Comparison of ENCODE assay signal across 9 mouse cellular contexts in the genomic region with DNA sequence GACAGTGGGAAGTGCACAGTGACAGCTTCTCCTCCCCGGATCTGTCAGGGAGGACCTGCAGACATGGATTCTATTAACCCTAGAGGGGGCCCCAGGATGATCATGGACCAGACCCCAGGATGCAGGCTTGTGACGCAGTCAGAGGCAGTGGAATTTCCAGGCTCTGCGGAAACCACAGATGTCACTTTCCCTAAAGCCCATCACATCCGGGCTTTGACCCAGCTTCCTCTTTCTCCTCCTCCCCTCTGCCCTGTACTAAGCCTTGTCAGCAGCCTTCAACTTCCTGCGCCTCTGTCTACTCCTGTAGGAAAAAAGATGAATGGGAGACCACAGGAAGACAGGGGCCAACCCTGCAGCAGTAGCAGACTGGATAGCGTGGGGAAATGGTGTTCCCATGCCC. TPM values are rescaled to one million over a fixed set of nuclear protein-coding genes. Genes with fewer than 3 reads are reported as not detected.
DNase-seq lines count a peak whose midpoint lies in the region; ATAC-seq and TF ChIP-seq lines count a peak whose summit lies in the region.
"Had no signal": no experiment of that assay in that cellular context is flagged by ENCODE, and none has a peak within 500 bp of the region (broad histone marks: within the 10 kb centered on the region; RNA-seq: fewer than 3 reads in every experiment).

No protein-coding gene starts in this region.

- no peaks in the 10 kb centered on the region for H3K9me3 ChIP-seq in forebrain, postnatal 0 days (ENCODE audit: low read length)
- no peaks in the 10 kb centered on the region for H3K9me3 ChIP-seq in lung, postnatal 0 days (ENCODE audit: low read length)
- H3K9me3 ChIP-seq: G1E had no signal

- H3K4me3 ChIP-seq in layer of hippocampus, adult 2 months: peak overlapping the region; percentile 8; the same call in 1 of the 2 replicates
- peak overlapping the region; percentile 17; the same call in 1 of the 2 replicates for H3K4me3 ChIP-seq in forebrain, postnatal 0 days (ENCODE audit: low read depth, low read length)
- no peak overlapping the region for H3K4me3 ChIP-seq in lung, postnatal 0 days (ENCODE audit: low read depth, low read length)

- peak overlapping the region; percentile 43 for H3K4me2 ChIP-seq in forebrain, postnatal 0 days (ENCODE audit: low read depth)
- 0 out of 2 replicates have a peak overlapping the region, but pooled peaks have one; percentile 25 for H3K4me2 ChIP-seq in lung, postnatal 0 days (replicated peaks; ENCODE audit: low read depth, low read length)

- peak; percentile 49; the same call in 1 of the 2 replicates for TF ChIP-seq EP300 in lung, postnatal 0 days (IDR thresholded peaks at IDR 0.05)

- no peaks in the 10 kb centered on the region for H3K36me3 ChIP-seq in forebrain, postnatal 0 days (ENCODE audit: insufficient read depth)
- H3K36me3 ChIP-seq in lung, postnatal 0 days (ENCODE audit: insufficient read depth, low read length): no peaks in the 10 kb centered on the region
- H3K36me3 ChIP-seq in splenic B cell, adult 2 months (ENCODE audit: control insufficient read depth, insufficient read depth, low read length, poor library complexity, severe bottlenecking): no peaks in the 10 kb centered on the region
- H3K36me3 ChIP-seq: G1E had no signal

- intact Hi-C loops in left cerebral cortex, postnatal 36 days (cut with DNase I): no loop called here

- TF ChIP-seq CTCF in layer of hippocampus, adult 2 months (conservative IDR thresholded peaks at IDR 0.05): no peak
- TF ChIP-seq CTCF in forebrain, postnatal 0 days (IDR thresholded peaks at IDR 0.05; ENCODE audit: low read depth): no peak
- TF ChIP-seq CTCF in lung, postnatal 0 days (IDR thresholded peaks at IDR 0.05): no peak

- H3K27me3 ChIP-seq in forebrain, postnatal 0 days (ENCODE audit: insufficient read depth, low read length): no peaks in the 10 kb centered on the region
- no peaks in the 10 kb centered on the region for H3K27me3 ChIP-seq in lung, postnatal 0 days (replicated peaks; ENCODE audit: insufficient read depth, low read length)
- no peaks in the 10 kb centered on the region for H3K27me3 ChIP-seq in splenic B cell, adult 2 months (ENCODE audit: control insufficient read depth, insufficient read depth, low read length, poor library complexity, severe bottlenecking)

- ATAC-seq in forebrain, postnatal 0 days: peak; percentile 21
- peak; percentile 46 for ATAC-seq in lung, postnatal 0 days

- WGBS in forebrain, postnatal 0 days: 36% methylated on average over 6 of the region's 6 CpGs
- 19% methylated on average over 6 of the region's 6 CpGs for WGBS in lung, postnatal 0 days

- H3K4me1 ChIP-seq in forebrain, postnatal 0 days (ENCODE audit: insufficient read depth): peaks cover 19% of the 10 kb centered on the region
- H3K4me1 ChIP-seq in lung, postnatal 0 days (ENCODE audit: insufficient read depth, low read depth, low read length): peaks cover 3% of the 10 kb centered on the region; the same call in 1 of the 2 replicates

- no peak for DNase-seq in layer of hippocampus, adult 2 months (ENCODE audit: low spot score in 2 of 2)
- no peak for DNase-seq in layer of hippocampus, adult 9-10 months (ENCODE audit: low spot score)
- no peak for DNase-seq in forebrain, postnatal 0 days
- DNase-seq in kidney, adult 8-10 months: peak; percentile 57 to 63
- peak; percentile 73 for DNase-seq in lung, postnatal 0 days (ENCODE audit: low spot score)
- DNase-seq in splenic B cell, adult 2 months (ENCODE audit: low read depth, low spot score): peak; percentile 71
- no peak for DNase-seq in gastrocnemius, postnatal 25 days
- no peak for DNase-seq in left cerebral cortex, postnatal 36 days (ENCODE audit: low spot score in 2 of 2)

- peak overlapping the region; percentile 91 for H3K27ac ChIP-seq in layer of hippocampus, adult 2 months
- H3K27ac ChIP-seq in forebrain, postnatal 0 days (ENCODE audit: low read depth, low read length): peak overlapping the region; percentile 83
- peak overlapping the region; percentile 64 for H3K27ac ChIP-seq in lung, postnatal 0 days (ENCODE audit: low read length)

- H3K9ac ChIP-seq in forebrain, postnatal 0 days: peak overlapping the region; percentile 48
- H3K9ac ChIP-seq in lung, postnatal 0 days (replicated peaks; ENCODE audit: low read depth): no peak overlapping the region

RNA-seq across cellular contexts. Expression of a gene that starts 5.6 kb away (rescaled TPM):
- not detected for total RNA-seq in layer of hippocampus, adult 2 months (2021)
- total RNA-seq in forebrain, postnatal 0 days (2014; rRNA removed): 1.8 TPM in 1 of 2 replicates, not detected in the other
- polyA plus RNA-seq in forebrain, postnatal 0 days (2015; fragmentation: Nextera tagmentation; extraction: Ambion mirVana): 1.7 and 2.6 TPM in 2 replicates
- 0.89 and 2.5 TPM in 2 replicates for polyA plus RNA-seq in lung, postnatal 0 days (2015; fragmentation: Nextera tagmentation; extraction: Ambion mirVana)
- not detected for total RNA-seq in gastrocnemius, postnatal 25 days (2021)
- total RNA-seq in left cerebral cortex, postnatal 36 days (2021): not detected
- total RNA-seq: G1E had no signal
- polyA plus RNA-seq: G1E had no signal

RNA-seq across cellular contexts. Expression of a gene that starts 5.8 kb away (rescaled TPM):
- under 1 TPM in 1 of 2 experiments, not detected in 1; 0.38 TPM for total RNA-seq in layer of hippocampus, adult 2 months (2021)
- 0.24 and 0.46 TPM in 2 replicates for total RNA-seq in forebrain, postnatal 0 days (2014; rRNA removed)
- polyA plus RNA-seq in forebrain, postnatal 0 days (2015; fragmentation: Nextera tagmentation; extraction: Ambion mirVana): 0.62 and 0.98 TPM in 2 replicates
- polyA plus RNA-seq in lung, postnatal 0 days (2015; fragmentation: Nextera tagmentation; extraction: Ambion mirVana): 0.11 and 0.12 TPM in 2 replicates
- not detected for total RNA-seq in gastrocnemius, postnatal 25 days (2021)
- total RNA-seq in left cerebral cortex, postnatal 36 days (2021): under 1 TPM; 0.42 to 0.52 TPM
- polyA plus RNA-seq: G1E had no signal

RNA-seq across cellular contexts. Expression of a gene that starts 16.8 kb away (rescaled TPM):
- 100 to 1,000 TPM in 1 of 2 experiments, 10 to 100 TPM in 1; 94.6 to 103 TPM for total RNA-seq in layer of hippocampus, adult 2 months (2021)
- total RNA-seq in forebrain, postnatal 0 days (2014; rRNA removed): 1,946 and 1,960 TPM in 2 replicates
- 2,276 and 2,298 TPM in 2 replicates for polyA plus RNA-seq in forebrain, postnatal 0 days (2015; fragmentation: Nextera tagmentation; extraction: Ambion mirVana)
- polyA plus RNA-seq in lung, postnatal 0 days (2015; fragmentation: Nextera tagmentation; extraction: Ambion mirVana): 175 and 224 TPM in 2 replicates
- total RNA-seq in gastrocnemius, postnatal 25 days (2021): 1 to 10 TPM; 1.6 to 2.8 TPM
- total RNA-seq in left cerebral cortex, postnatal 36 days (2021): 100 to 1,000 TPM; 150 to 174 TPM

RNA-seq across cellular contexts. Expression of a gene that starts 35.2 kb away (rescaled TPM):
- total RNA-seq in layer of hippocampus, adult 2 months (2021): 10 to 100 TPM; 56.2 to 62.7 TPM
- 57.0 and 61.6 TPM in 2 replicates for total RNA-seq in forebrain, postnatal 0 days (2014; rRNA removed)
- 25.6 and 28.4 TPM in 2 replicates for polyA plus RNA-seq in forebrain, postnatal 0 days (2015; fragmentation: Nextera tagmentation; extraction: Ambion mirVana)
- polyA plus RNA-seq in lung, postnatal 0 days (2015; fragmentation: Nextera tagmentation; extraction: Ambion mirVana): 29.0 TPM in 2 replicates
- total RNA-seq in gastrocnemius, postnatal 25 days (2021): 10 to 100 TPM; 25.6 to 26.9 TPM
- total RNA-seq in left cerebral cortex, postnatal 36 days (2021): 10 to 100 TPM; 56.3 to 62.4 TPM

RNA-seq across cellular contexts. Expression of a gene that starts 45.9 kb away (rescaled TPM):
- 10 to 100 TPM; 48.9 to 49.8 TPM for total RNA-seq in layer of hippocampus, adult 2 months (2021)
- 25.6 and 30.8 TPM in 2 replicates for total RNA-seq in forebrain, postnatal 0 days (2014; rRNA removed)
- polyA plus RNA-seq in forebrain, postnatal 0 days (2015; fragmentation: Nextera tagmentation; extraction: Ambion mirVana): 47.3 and 50.7 TPM in 2 replicates
- polyA plus RNA-seq in lung, postnatal 0 days (2015; fragmentation: Nextera tagmentation; extraction: Ambion mirVana): 101 and 110 TPM in 2 replicates
- 1 to 10 TPM; 9.6 to 9.9 TPM for total RNA-seq in gastrocnemius, postnatal 25 days (2021)
- total RNA-seq in left cerebral cortex, postnatal 36 days (2021): 10 to 100 TPM; 27.0 to 27.4 TPM

Comparison
In these comparisons a context has a peak if more than half of its experiments do, and no peak if none do; other contexts are left out.
1. DNase-seq: peak in kidney, adult 8-10 months (2 of 2), lung, postnatal 0 days (single experiment) and splenic B cell, adult 2 months (single experiment); none in layer of hippocampus, adult 2 months (0 of 2), layer of hippocampus, adult 9-10 months (single experiment), forebrain, postnatal 0 days (single experiment), gastrocnemius, postnatal 25 days (single experiment) and left cerebral cortex, postnatal 36 days (0 of 2).
2. RNA of a gene that starts 16.8 kb away (total RNA-seq): 1,946 to 1,960 TPM in forebrain, postnatal 0 days, 150 to 174 TPM in left cerebral cortex, postnatal 36 days and 94.6 to 103 TPM in layer of hippocampus, adult 2 months; 1.6 to 2.8 TPM in gastrocnemius, postnatal 25 days; every median in the first group is over 10 times any median in the second.
3. Peak in every context shown above with its lines, with median percentiles within 50 percentile points of each other: H3K27ac ChIP-seq.